Mouse (Mus musculus) lung, postnatal 0 days (tissue): ENCODE data around the gene Grid2.

Experiments
- CTCF ChIP-seq: IDR thresholded peaks from 2 replicates; pipeline ENCODE4 v1.5.1; 2016; ENCODE audit warnings: antibody characterized with exemption, mild to moderate bottlenecking
- EP300 ChIP-seq: IDR thresholded peaks from 2 replicates; pipeline ENCODE4 v1.6.1; 2016; ENCODE audit warnings: antibody characterized with exemption, mild to moderate bottlenecking, control low read depth

DNA sequence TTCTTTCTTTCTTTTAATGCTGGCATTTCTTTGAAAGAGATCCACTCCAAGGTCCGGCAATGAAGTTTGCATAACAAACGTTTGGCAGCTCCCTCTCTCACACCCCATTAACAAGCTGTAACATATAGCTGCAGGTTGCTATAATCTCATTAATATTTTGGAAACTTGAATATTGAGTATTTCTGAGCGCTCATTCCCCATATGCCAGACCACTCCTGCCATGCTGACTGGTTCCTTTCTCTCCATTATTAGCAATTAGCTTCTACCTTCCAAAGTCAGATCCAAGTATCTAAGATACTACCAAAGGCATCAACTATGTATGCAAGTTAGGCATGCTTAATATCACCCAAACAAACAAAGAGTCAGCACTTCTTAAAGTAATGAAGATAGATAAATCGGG lies 1477.6 kb downstream of the Grid2 start:
- TF ChIP-seq CTCF = no peak
- no peak for TF ChIP-seq EP300
